Mouse (Mus musculus) layer of hippocampus, postnatal 14 days (tissue): ENCODE data around the gene Mthfd1l. TPM values are rescaled to one million over a fixed set of nuclear protein-coding genes. Genes with fewer than 3 reads are reported as not detected.

ENCODE experiments used
- DNase-seq, 2 experiments: peaks; one replicate each; pipeline ENCODE4 v3.0.0; 2021 to 2022; ENCODE audit warnings: low spot score in 2 of 2, mixed read lengths in 1 of 2
- total RNA-seq, 2 experiments: library from RNA; stranded (reverse); gene quantifications; 2 replicates each; pipeline ENCODE4 v1.2.3; 2021

Mthfd1l gene
- total RNA-seq, 2 experiments from 2014 or later, result 11.8 to 12.1 TPM

- no peak for DNase-seq
These were observed 3.1 kb downstream of the Mthfd1l start for GRCm38 (mm10) chr10:3975898-3976622.

GRCm38 (mm10) chr10:3976623-3977010, 3.7 kb downstream of the Mthfd1l start:
- no peak for DNase-seq

GRCm38 (mm10) chr10:3978326-3978725, 5.4 kb downstream of the Mthfd1l start:
- DNase-seq, result peak in 1 of 2 experiments; percentile 16

GRCm38 (mm10) chr10:3978792-3979488, 6.0 kb downstream of the Mthfd1l start:
- DNase-seq, result peak; percentile 49 to 71

- no peak for DNase-seq
These were observed 7.3 kb downstream of the Mthfd1l start for GRCm38 (mm10) chr10:3980231-3980630.

- DNase-seq, result no peak
These were observed 17.5 kb downstream of the Mthfd1l start for GRCm38 (mm10) chr10:3990295-3990883.

GRCm38 (mm10) chr10:3993365-3994102, 20.6 kb downstream of the Mthfd1l start:
- DNase-seq, result no peak

GRCm38 (mm10) chr10:3995277-3995676, 22.4 kb downstream of the Mthfd1l start:
- no peak for DNase-seq

GRCm38 (mm10) chr10:3996170-3996876, 23.4 kb downstream of the Mthfd1l start:
- DNase-seq, result peak; percentile 59 to 75

- DNase-seq, result no peak
These were observed 25.0 kb downstream of the Mthfd1l start for GRCm38 (mm10) chr10:3997851-3998426.

GRCm38 (mm10) chr10:4002711-4003110, 29.8 kb downstream of the Mthfd1l start:
- DNase-seq, result no peak

GRCm38 (mm10) chr10:4005191-4005590, 32.3 kb downstream of the Mthfd1l start:
- DNase-seq, result no peak

- DNase-seq, result no peak
These were observed 33.5 kb downstream of the Mthfd1l start for GRCm38 (mm10) chr10:4006296-4007015.

- no peak for DNase-seq
These were observed 49.8 kb downstream of the Mthfd1l start for GRCm38 (mm10) chr10:4022628-4023303.

GRCm38 (mm10) chr10:4026616-4027015, 53.7 kb downstream of the Mthfd1l start:
- DNase-seq, result no peak

- DNase-seq, result no peak
These were observed 54.5 kb downstream of the Mthfd1l start for GRCm38 (mm10) chr10:4027466-4027865.

GRCm38 (mm10) chr10:4028851-4029442, 56.0 kb downstream of the Mthfd1l start:
- DNase-seq, result no peak

GRCm38 (mm10) chr10:4033761-4034160, 60.8 kb downstream of the Mthfd1l start:
- no peak for DNase-seq

GRCm38 (mm10) chr10:4036476-4036875, 63.6 kb downstream of the Mthfd1l start:
- no peak for DNase-seq
